Mouse (Mus musculus) midbrain, embryonic 11.5 days (tissue): Measurements from ENCODE around the gene Slc16a10. TPM values are rescaled to one million over a fixed set of nuclear protein-coding genes. Genes with fewer than 3 reads are reported as not detected.
A peak's percentile ranks its signal among the peaks of the same experiment; 100 is the strongest.

ENCODE experiments used
- ATAC-seq: fragments of 200-750 bp; cut with Nextera tagmentation; 2 replicates; pipeline ENCODE4 v1.8.0; 2017; ENCODE audit warnings: moderate TSS enrichment, moderate library complexity; ENCODE audit not compliant: low FRiP score
- DNase-seq: peaks from one replicate; pipeline ENCODE4 v3.0.0; 2015; ENCODE audit warnings: low spot score; ENCODE audit errors: missing footprints
- H3K27ac ChIP-seq: fragments of 300-500 bp; sonication (generic); 2 replicates; pipeline ENCODE4 v1.5.1; 2014; ENCODE audit warnings: low read depth, low read length
- H3K27me3 ChIP-seq: fragments of 300-500 bp; sonication (generic); 2 replicates; pipeline ENCODE4 v1.6.1; 2014; ENCODE audit warnings: mild to moderate bottlenecking, low read length, moderate library complexity, mixed read lengths; ENCODE audit not compliant: control insufficient read depth, insufficient read depth
- H3K36me3 ChIP-seq: fragments of 300-500 bp; sonication (generic); 2 replicates; pipeline ENCODE4 v1.6.1; 2014; ENCODE audit warnings: mild to moderate bottlenecking, low read length, moderate library complexity, mixed read lengths; ENCODE audit not compliant: control insufficient read depth, insufficient read depth
- H3K4me1 ChIP-seq: fragments of 300-500 bp; sonication (generic); 2 replicates; pipeline ENCODE4 v1.6.1; 2014; ENCODE audit warnings: low read length; ENCODE audit not compliant: control insufficient read depth, insufficient read depth
- H3K4me2 ChIP-seq: fragments of 300-500 bp; sonication (generic); 2 replicates; pipeline ENCODE4 v1.6.1; 2014; ENCODE audit warnings: mild to moderate bottlenecking, moderate library complexity
- H3K4me3 ChIP-seq: fragments of 300-500 bp; sonication (generic); 2 replicates; pipeline ENCODE4 v1.5.1; 2014; ENCODE audit warnings: low read depth, low read length
- H3K9ac ChIP-seq: fragments of 300-500 bp; sonication (generic); 2 replicates; pipeline ENCODE4 v1.6.1; 2014; ENCODE audit warnings: low read length
- H3K9me3 ChIP-seq: fragments of 300-500 bp; sonication (generic); 2 replicates; pipeline ENCODE4 v1.6.1; 2016; ENCODE audit warnings: low read length; ENCODE audit not compliant: control insufficient read depth
- WGBS: fragments of 180-500 bp; shearing (Covaris S2); extraction: QIAGEN DNeasy Blood & Tissue Kit; methylation state at CpG from one replicate; pipeline ENCODE4 v1.1.7; 2014; 5-methylcytosine and 5-hydroxymethylcytosine counted together
- polyA plus RNA-seq: library from polyadenylated mRNA; unstranded; fragments of >200 nt; fragmentation: Nextera tagmentation; extraction: Ambion mirVana; gene quantifications from 2 replicates; pipeline ENCODE4 v1.2.1, GENCODE M21; 2014

Gene Slc16a10
- polyA plus RNA-seq, 1 experiment from 2014 or later = 4.6 TPM

GRCm38 (mm10) chr10:40041339-40041738, 100.7 kb downstream of the Slc16a10 start:
- ATAC-seq = no peak

GRCm38 (mm10) chr10:40036686-40037560, 105.1 kb downstream of the Slc16a10 start:
- Histone ChIP-seq H3K27me3 (no peaks in the 10 kb centered on the region), H3K9me3 (no peaks in the 10 kb centered on the region), H3K4me3 (no peak overlapping the region), H3K27ac (no peak overlapping the region), H3K4me1 (no peaks in the 10 kb centered on the region), H3K36me3 (no peaks in the 10 kb centered on the region), H3K4me2 (no peak overlapping the region), H3K9ac (no peak overlapping the region)
- ATAC-seq (no peak), DNase-seq (no peak)
- 73% methylated on average over 24 of the region's 24 CpGs for WGBS

More at GRCm38 (mm10) chr10:40041339-40041738, 100.7 kb downstream of the Slc16a10 start:
- H3K27ac ChIP-seq = no peak overlapping the region
- no peak overlapping the region for H3K4me2 ChIP-seq
- no peaks in the 10 kb centered on the region for H3K9me3 ChIP-seq
- H3K36me3 ChIP-seq = no peaks in the 10 kb centered on the region
- no peak overlapping the region for H3K4me3 ChIP-seq
- WGBS = 16% methylated on average over 4 of the region's 4 CpGs
- H3K4me1 ChIP-seq = no peaks in the 10 kb centered on the region
- DNase-seq = no peak
- H3K9ac ChIP-seq = no peak overlapping the region
- no peaks in the 10 kb centered on the region for H3K27me3 ChIP-seq

GRCm38 (mm10) chr10:40034956-40035355, 107.1 kb downstream of the Slc16a10 start:
- no peak overlapping the region for H3K4me2 ChIP-seq
- no peaks in the 10 kb centered on the region for H3K4me1 ChIP-seq
- H3K9me3 ChIP-seq = no peaks in the 10 kb centered on the region
- no peaks in the 10 kb centered on the region for H3K27me3 ChIP-seq
- H3K4me3 ChIP-seq = no peak overlapping the region
- no peak overlapping the region for H3K9ac ChIP-seq
- H3K27ac ChIP-seq = no peak overlapping the region
- ATAC-seq (no peak), DNase-seq (no peak)
- 97% methylated on average over 6 of the region's 6 CpGs for WGBS
- H3K36me3 ChIP-seq = no peaks in the 10 kb centered on the region

GRCm38 (mm10) chr10:40032897-40033296, 109.2 kb downstream of the Slc16a10 start:
- H3K4me2 ChIP-seq = no peak overlapping the region
- no peak overlapping the region for H3K4me3 ChIP-seq
- no peaks in the 10 kb centered on the region for H3K4me1 ChIP-seq
- no peaks in the 10 kb centered on the region for H3K9me3 ChIP-seq
- H3K27ac ChIP-seq = no peak overlapping the region
- WGBS = 84% methylated on average over 2 of the region's 2 CpGs
- DNase-seq = no peak
- ATAC-seq = no peak
- H3K36me3 ChIP-seq = no peaks in the 10 kb centered on the region
- no peak overlapping the region for H3K9ac ChIP-seq
- H3K27me3 ChIP-seq = no peaks in the 10 kb centered on the region

GRCm38 (mm10) chr10:40030716-40031115, 111.3 kb downstream of the Slc16a10 start:
- no peak overlapping the region for H3K4me3 ChIP-seq
- H3K27me3 ChIP-seq = no peaks in the 10 kb centered on the region
- WGBS = 88% methylated on average over 6 of the region's 6 CpGs
- H3K27ac ChIP-seq = no peak overlapping the region
- H3K4me2 ChIP-seq = no peak overlapping the region
- H3K9me3 ChIP-seq = no peaks in the 10 kb centered on the region
- H3K4me1 ChIP-seq = no peaks in the 10 kb centered on the region
- DNase-seq (no peak), ATAC-seq (no peak)
- no peaks in the 10 kb centered on the region for H3K36me3 ChIP-seq
- H3K9ac ChIP-seq = no peak overlapping the region

- H3K27me3 ChIP-seq = no peaks in the 10 kb centered on the region
- H3K36me3 ChIP-seq = no peaks in the 10 kb centered on the region
- H3K4me1 ChIP-seq = peaks cover 5% of the 10 kb centered on the region; the same call in 1 of the 2 replicates
- no peaks in the 10 kb centered on the region for H3K9me3 ChIP-seq
- H3K4me2 ChIP-seq = no peak overlapping the region
- no peak overlapping the region for H3K4me3 ChIP-seq
- DNase-seq (no peak), ATAC-seq (no peak)
- no peak overlapping the region for H3K9ac ChIP-seq
- no peak overlapping the region for H3K27ac ChIP-seq
- WGBS = 89% methylated on average over 2 of the region's 2 CpGs
Measured at GRCm38 (mm10) chr10:40029610-40030009, 112.4 kb downstream of the Slc16a10 start.

- ATAC-seq = no peak
- H3K27ac ChIP-seq = no peak overlapping the region
- H3K4me3 ChIP-seq = no peak overlapping the region
- DNase-seq = no peak
- H3K27me3 ChIP-seq = no peaks in the 10 kb centered on the region
- 86% methylated on average over 8 of the region's 8 CpGs for WGBS
- H3K36me3 ChIP-seq = no peaks in the 10 kb centered on the region
- H3K9ac ChIP-seq = no peak overlapping the region
- no peak overlapping the region for H3K4me2 ChIP-seq
- H3K9me3 ChIP-seq = no peaks in the 10 kb centered on the region
- H3K4me1 ChIP-seq = peaks cover 10% of the 10 kb centered on the region; the same call in 1 of the 2 replicates
Measured at GRCm38 (mm10) chr10:40028091-40028490, 114.0 kb downstream of the Slc16a10 start.

GRCm38 (mm10) chr10:40026546-40026945, 115.5 kb downstream of the Slc16a10 start:
- ATAC-seq (no peak), DNase-seq (no peak)
- H3K36me3 ChIP-seq = no peaks in the 10 kb centered on the region
- no peak overlapping the region for H3K9ac ChIP-seq
- no peak overlapping the region for H3K4me3 ChIP-seq
- H3K4me2 ChIP-seq = no peak overlapping the region
- WGBS = 94% methylated on average over 5 of the region's 5 CpGs
- no peaks in the 10 kb centered on the region for H3K9me3 ChIP-seq
- H3K27me3 ChIP-seq = no peaks in the 10 kb centered on the region
- H3K27ac ChIP-seq = no peak overlapping the region
- H3K4me1 ChIP-seq = peaks cover 10% of the 10 kb centered on the region; the same call in 1 of the 2 replicates

- Histone ChIP-seq H3K9me3 (no peaks in the 10 kb centered on the region), H3K4me3 (peak overlapping the region; percentile 57), H3K36me3 (no peaks in the 10 kb centered on the region), H3K9ac (peak overlapping the region; percentile 72; the same call in 1 of the 2 replicates), H3K27ac (no peak overlapping the region), H3K4me2 (peak overlapping the region; percentile 91), H3K27me3 (no peaks in the 10 kb centered on the region), H3K4me1 (peaks cover 10% of the 10 kb centered on the region; the same call in 1 of the 2 replicates)
- 72% methylated on average over 8 of the region's 8 CpGs for WGBS
- ATAC-seq = no peak
- DNase-seq = no peak
Measured at GRCm38 (mm10) chr10:40025560-40025959, 116.5 kb downstream of the Slc16a10 start.
